Mouse (Mus musculus) MN1 (cell line): ENCODE results near the gene Unk.
"Not testable (repeated sequence)": the region's sequence is repeated elsewhere in the genome, so short reads cannot be mapped to it uniquely, and the experiment has no call there.

Source experiments
- DNase-seq: peaks from one replicate; pipeline ENCODE4 v3.0.0-alpha.2; 2016; ENCODE audit warnings: low spot score

Gene Unk

GRCm38 (mm10) chr11:116010948-116011347 lies 19.2 kb upstream of the Unk start:
- DNase-seq, result no peak

GRCm38 (mm10) chr11:116011529-116012261 lies 18.4 kb upstream of the Unk start:
- no peak for DNase-seq

GRCm38 (mm10) chr11:116012262-116012947 lies 17.7 kb upstream of the Unk start, which contains the start of gene Galk1:
Gene Galk1 (minus strand): TSS chr11:116012719.
- peak; percentile 81 for DNase-seq

GRCm38 (mm10) chr11:116014821-116015220 lies 15.3 kb upstream of the Unk start:
- no peak for DNase-seq

GRCm38 (mm10) chr11:116018106-116018505 lies 12.0 kb upstream of the Unk start:
- DNase-seq, result peak; percentile 42

- DNase-seq, result not testable (repeated sequence)
Observed at GRCm38 (mm10) chr11:116018867-116019266, 11.3 kb upstream of the Unk start.

- DNase-seq, result no peak
Observed at GRCm38 (mm10) chr11:116019360-116019791, 10.7 kb upstream of the Unk start.

- peak; percentile 57 for DNase-seq
Observed at GRCm38 (mm10) chr11:116019976-116020411, 10.1 kb upstream of the Unk start.

- DNase-seq, result peak; percentile 57
Observed at GRCm38 (mm10) chr11:116020519-116020922, 9.6 kb upstream of the Unk start.

- DNase-seq, result peak; percentile 49
Observed at GRCm38 (mm10) chr11:116021328-116022220, 8.5 kb upstream of the Unk start.

GRCm38 (mm10) chr11:116022256-116022780 lies 7.8 kb upstream of the Unk start:
- peak; percentile 63 for DNase-seq

- DNase-seq, result peak; percentile 39
Observed at GRCm38 (mm10) chr11:116023074-116023770, 6.9 kb upstream of the Unk start.

- DNase-seq, result peak; percentile 90
Observed at GRCm38 (mm10) chr11:116023771-116024355, 6.3 kb upstream of the Unk start.

- peak; percentile 99 for DNase-seq
Observed at GRCm38 (mm10) chr11:116024356-116024808, 5.7 kb upstream of the Unk start.

- DNase-seq, result no peak
Observed at GRCm38 (mm10) chr11:116025056-116025845, 4.9 kb upstream of the Unk start.

- no peak for DNase-seq
Observed at GRCm38 (mm10) chr11:116027756-116028155, 2.4 kb upstream of the Unk start, which contains the start of gene H3f3b. Gene H3f3b (minus strand): TSS chr11:116027962.

GRCm38 (mm10) chr11:116028177-116028865 lies 1.8 kb upstream of the Unk start:
- no peak for DNase-seq

- DNase-seq, result no peak
Observed at GRCm38 (mm10) chr11:116029086-116029865, 846 bp upstream of the Unk start.
